Mouse (Mus musculus) brown adipose tissue, adult 24 weeks (tissue): Measurements from ENCODE around the gene Thegl. TPM values are rescaled to one million over a fixed set of nuclear protein-coding genes. Genes with fewer than 3 reads are reported as not detected.
A peak's percentile ranks its signal among the peaks of the same experiment; 100 is the strongest.
"Not testable (repeated sequence)": the region's sequence is repeated elsewhere in the genome, so short reads cannot be mapped to it uniquely, and the experiment has no call there.

ENCODE experiments used
- H3K27ac ChIP-seq: fragments of 200-500 bp; replicated peaks from 2 replicates; pipeline ENCODE4 v1.5.1; 2012; ENCODE audit warnings: low read depth, mild to moderate bottlenecking, low read length
- H3K4me1 ChIP-seq: fragments of 200-500 bp; 2 replicates; pipeline ENCODE4 v1.6.1; 2012; ENCODE audit warnings: low read length, mixed read lengths; ENCODE audit not compliant: control insufficient read depth, insufficient read depth, insufficient read length
- H3K4me3 ChIP-seq: fragments of 200-500 bp; 2 replicates; pipeline ENCODE4 v1.5.1; 2012; ENCODE audit warnings: low read depth, mild to moderate bottlenecking, low read length, moderate library complexity; ENCODE audit not compliant: insufficient read depth
- polyA plus RNA-seq: library from polyadenylated mRNA; stranded (reverse); fragments of >200 nt; gene quantifications from 2 replicates; pipeline ENCODE4 v1.2.4, GENCODE M21; 2012; ENCODE audit not compliant: missing spikeins, insufficient read depth, insufficient read length

Gene Thegl
- polyA plus RNA-seq, 1 experiment, result not detected

DNA sequence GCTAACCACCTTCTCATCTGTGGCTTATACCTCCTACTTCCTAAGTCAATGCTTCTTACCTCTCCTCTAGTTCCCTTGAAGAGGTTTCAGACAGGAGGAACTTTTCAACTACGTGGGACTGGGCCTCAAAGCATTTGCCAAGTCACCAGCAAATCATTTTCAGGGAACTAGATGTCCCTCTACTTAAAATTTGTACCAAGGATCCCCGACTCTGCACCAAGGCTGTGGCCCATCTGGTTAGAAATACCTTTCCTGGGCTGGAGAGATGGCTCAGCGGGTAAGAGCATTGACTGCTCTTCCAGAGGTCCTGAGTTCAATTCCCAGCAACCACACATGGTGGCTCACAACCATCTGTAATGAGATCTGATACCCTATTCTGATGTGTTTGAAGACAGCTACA lies 80.4 kb downstream of the Thegl start:
- H3K4me1 ChIP-seq, result peaks cover 13% of the 10 kb centered on the region
- not testable (repeated sequence) for H3K27ac ChIP-seq, H3K4me3 ChIP-seq

DNA sequence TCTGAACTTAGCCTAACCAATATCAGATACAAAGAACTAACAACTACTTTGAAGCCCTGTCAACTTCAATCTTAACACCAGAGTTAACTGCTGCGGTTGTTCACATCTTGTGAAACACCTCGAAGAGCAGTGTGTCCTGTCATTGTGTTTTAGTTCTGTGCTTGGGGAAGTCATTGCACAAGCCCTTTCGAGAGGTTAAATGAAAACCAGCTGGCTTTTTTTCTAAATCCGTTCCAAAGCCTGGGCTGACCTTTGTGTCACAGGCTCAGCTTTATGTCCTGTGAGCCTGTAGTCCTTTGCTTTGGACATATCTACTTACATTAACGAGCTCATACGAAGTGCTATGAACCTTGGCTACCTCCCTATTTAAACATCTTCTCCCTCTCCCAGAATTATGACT lies 81.9 kb downstream of the Thegl start:
- Histone ChIP-seq H3K4me1 (peaks cover 9% of the 10 kb centered on the region), H3K27ac (peak overlapping the region; percentile 29; the same call in 1 of the 2 replicates), H3K4me3 (no peak overlapping the region)

DNA sequence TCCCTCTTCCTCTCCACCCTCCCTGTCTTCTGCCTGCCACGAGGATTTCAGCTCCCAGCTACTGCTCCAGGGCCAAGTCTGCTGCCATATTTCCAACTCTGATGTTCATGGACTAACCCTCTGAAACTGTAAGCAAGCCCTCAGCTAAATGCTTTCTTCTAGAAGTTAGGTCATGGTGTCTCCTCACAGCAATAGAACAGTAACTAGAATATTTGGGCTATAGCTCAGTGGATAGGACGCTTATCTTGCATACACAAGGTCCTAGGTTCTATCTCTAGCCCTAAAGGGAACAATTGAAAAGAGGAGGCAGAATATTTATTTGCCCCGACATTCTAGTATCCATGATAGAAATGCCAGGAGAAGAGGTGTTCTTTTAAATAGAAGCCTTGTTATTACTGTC lies 83.1 kb downstream of the Thegl start:
- peak overlapping the region; percentile 25 for H3K27ac ChIP-seq
- no peak overlapping the region for H3K4me3 ChIP-seq
- H3K4me1 ChIP-seq, result peaks cover 9% of the 10 kb centered on the region

DNA sequence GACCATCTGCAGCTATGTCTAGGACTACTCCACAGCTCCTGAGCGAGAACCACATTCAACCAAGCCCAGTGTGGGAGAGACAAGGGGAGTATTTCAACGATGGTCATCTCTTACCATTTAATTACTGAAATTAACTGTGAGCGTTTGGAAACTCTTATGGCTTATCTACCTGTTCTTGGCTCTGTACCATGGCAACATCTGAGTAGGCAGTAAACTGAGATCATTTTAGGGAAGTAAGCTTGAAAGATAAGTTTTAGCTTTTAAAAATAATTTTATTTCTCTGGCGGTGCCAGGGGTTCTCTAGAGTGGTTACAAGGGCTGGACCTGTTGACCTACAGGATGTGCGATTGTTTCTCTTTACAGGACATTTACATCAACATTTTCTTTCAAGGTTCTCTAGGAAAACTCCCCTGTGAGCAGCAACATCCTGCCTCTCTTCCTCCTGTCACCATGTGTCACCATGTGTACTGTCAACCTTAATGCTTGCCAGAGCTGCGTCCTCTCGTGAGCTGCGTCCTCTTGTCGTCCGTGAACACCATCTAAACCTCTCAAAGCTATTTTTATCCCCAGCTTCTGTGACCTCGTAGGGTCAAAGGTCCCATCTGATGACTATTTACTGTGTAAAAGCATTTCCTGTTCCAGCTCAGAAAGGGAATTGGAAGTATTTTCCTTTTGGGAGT lies 83.6 kb downstream of the Thegl start:
- no peak overlapping the region for H3K4me3 ChIP-seq
- H3K27ac ChIP-seq, result peak overlapping the region; percentile 25
- peaks cover 9% of the 10 kb centered on the region for H3K4me1 ChIP-seq

DNA sequence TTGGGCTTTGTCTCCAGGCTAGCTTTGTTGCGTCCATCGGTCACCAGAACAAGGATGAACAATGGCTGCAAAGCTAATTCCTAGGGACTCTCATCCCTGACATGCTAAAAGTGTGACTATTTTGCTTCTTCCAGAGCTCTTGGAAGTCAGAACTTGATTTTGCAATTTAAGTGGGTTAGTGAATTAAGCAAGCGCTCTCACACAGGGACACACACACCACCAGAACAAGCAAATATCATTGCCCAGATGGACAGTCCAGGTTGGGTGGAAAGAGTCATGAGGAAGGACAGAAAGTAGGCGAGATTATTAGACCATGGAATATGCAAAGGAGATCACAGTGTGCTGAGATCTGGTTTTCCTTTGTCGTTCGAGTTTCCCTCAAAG lies 84.2 kb downstream of the Thegl start:
- Histone ChIP-seq H3K4me1 (peaks cover 9% of the 10 kb centered on the region), H3K4me3 (no peak overlapping the region), H3K27ac (peak overlapping the region; percentile 24; the same call in 1 of the 2 replicates)

DNA sequence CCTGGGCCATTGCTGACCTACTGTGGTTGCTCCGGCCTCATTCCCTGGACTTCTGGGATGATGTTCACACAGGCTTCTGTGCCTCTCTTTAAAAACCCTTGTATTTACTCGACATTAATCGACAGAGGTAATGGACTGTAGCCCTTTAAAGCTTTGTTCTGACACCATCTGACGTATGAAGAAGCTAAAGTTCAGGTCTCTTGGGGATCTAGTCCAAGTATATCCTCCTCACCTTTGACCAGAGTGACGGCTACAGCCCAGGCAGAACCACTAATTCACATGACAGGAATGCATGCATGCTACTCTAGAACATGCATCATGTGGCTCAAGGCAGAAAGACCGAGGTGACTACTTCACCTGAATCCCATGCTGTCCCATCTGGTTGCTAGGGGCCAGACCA lies 84.9 kb downstream of the Thegl start:
- Histone ChIP-seq H3K27ac (peak overlapping the region; percentile 24), H3K4me3 (no peak overlapping the region), H3K4me1 (peaks cover 9% of the 10 kb centered on the region)

DNA sequence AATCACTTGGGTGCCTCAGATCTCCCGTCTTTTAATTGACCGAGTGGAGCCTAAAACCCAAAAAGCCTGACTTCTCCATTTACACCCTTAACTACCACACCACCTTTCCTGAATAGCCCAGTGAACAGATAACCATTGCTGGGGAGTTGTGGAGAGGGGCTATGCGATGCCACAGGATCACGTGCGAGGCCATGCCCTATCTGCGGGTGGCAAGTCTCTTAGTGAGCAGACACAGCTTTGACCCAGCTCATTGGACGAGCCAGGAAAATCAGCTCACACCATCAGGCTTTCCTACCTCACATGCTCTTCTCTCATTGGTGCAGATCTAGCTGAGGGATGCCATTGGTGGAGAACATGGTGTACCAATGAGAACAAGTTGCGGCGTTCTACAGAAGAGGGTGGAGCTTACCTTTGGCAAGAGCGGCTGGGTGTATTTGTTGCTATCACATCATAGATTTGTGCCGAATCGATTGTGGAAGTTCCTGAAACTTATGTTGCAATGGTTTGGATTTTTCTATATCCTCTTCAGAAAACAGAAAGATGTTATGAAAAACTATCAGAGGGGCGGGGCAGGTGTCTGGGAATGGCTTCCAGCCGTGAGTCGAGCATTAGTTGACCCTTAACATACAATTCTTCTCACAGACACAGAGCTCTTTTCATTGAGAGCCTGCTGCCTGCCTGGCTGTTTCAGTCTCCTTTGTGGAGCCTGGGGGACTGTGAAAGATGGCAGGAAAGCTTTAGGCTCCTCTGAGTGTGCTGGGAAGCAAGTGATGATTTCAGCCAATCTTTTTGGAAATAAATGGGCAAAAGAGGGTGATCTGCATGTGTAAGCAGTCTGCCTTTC lies 86.9 kb downstream of the Thegl start:
- no peak overlapping the region for H3K27ac ChIP-seq
- no peak overlapping the region for H3K4me3 ChIP-seq

DNA sequence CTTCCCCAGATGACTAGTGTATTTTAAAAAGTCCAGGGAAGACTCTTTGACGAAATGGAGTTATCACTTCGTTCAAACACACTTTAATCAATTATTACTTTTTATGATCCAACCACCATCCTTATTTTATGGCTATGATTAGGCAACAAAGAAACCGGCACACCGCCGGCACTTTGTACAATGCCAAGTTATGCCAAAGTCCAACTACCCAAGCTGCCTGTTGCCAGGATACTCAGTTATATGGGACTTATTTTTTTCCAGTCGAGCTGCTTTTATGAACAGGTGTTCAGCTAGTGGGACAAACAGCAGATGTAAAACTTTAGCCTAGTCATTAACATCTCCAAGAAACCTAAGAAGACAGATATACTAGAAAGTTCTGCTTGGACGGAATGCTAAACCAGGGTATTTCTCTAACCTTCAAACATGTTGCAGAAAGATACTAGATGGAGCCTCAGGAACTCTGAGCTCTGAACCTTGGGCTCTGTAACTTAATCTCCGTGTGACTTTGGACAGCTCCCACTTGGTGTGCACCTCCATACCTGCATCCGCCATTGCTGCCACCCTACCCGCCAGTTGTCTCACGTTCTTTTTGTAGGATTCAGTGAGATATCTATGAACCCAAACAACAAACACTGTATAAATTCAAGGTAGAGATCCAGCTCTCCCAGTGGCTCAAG lies 91.5 kb downstream of the Thegl start:
- no peaks in the 10 kb centered on the region for H3K4me1 ChIP-seq
- H3K4me3 ChIP-seq, result no peak overlapping the region
- H3K27ac ChIP-seq, result no peak overlapping the region

More for the DNA sequence above, 86.9 kb downstream of the Thegl start:
- H3K4me1 ChIP-seq, result peaks cover 6% of the 10 kb centered on the region

DNA sequence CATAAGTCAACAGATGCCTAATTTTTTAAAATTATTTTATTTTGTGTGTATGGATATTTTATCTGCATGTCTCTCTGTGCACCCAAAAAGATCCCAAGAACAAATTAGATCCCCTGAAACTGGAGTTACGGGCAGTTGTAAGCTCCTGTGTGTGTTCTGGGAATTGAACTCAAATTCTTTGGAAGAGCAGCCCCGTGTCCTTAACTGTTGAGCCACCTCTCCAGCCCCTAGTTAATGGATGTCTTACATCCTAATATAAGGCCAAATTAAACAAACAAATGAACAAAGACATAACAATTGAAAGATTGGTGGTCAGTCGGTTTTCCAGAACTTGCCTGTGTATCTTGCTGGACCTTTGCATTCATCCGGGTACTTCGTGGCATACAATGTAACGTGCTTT lies 93.0 kb downstream of the Thegl start:
- no peaks in the 10 kb centered on the region for H3K4me1 ChIP-seq
- no peak overlapping the region for H3K27ac ChIP-seq
- H3K4me3 ChIP-seq, result no peak overlapping the region

DNA sequence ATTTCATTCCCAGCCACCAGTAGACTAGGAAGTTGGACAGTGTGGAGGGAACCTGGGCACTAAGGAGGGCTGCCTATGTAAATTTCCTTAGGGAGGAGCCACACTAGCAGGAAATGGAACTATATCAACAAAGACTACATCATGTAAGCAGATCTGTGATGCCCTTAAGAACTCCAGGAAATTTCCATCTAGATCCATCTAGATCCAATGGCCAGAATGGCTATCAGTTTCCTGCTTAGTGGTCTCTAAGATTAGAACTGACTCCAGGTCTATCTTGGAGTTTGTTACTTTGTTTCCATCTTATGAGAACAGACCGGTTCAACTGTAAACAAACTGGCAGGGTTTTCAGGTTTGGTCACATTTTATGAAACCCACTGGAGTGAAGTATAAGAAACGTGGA lies 94.0 kb downstream of the Thegl start:
- Histone ChIP-seq H3K4me3 (no peak overlapping the region), H3K27ac (no peak overlapping the region), H3K4me1 (no peaks in the 10 kb centered on the region)

Other genes starting within 250 kb of the Thegl start
- gene Aasdh, start 110.5 kb upstream of the Thegl start, polyA plus RNA-seq, result 4.4 and 5.7 TPM in 2 replicates
- gene Paics, start 64.7 kb upstream of the Thegl start, polyA plus RNA-seq, result 121 and 134 TPM in 2 replicates
- gene Ppat, start 64.4 kb upstream of the Thegl start, polyA plus RNA-seq, result 5.3 TPM in 2 replicates
- 34.9 and 55.9 TPM in 2 replicates for gene Srp72, start 41.3 kb upstream of the Thegl start, polyA plus RNA-seq
- gene Arl9, start 12.0 kb upstream of the Thegl start, polyA plus RNA-seq, result not detected in 2 replicates
- gene Hopx, start 99.1 kb downstream of the Thegl start, polyA plus RNA-seq, result 5.0 and 10.8 TPM in 2 replicates
- not detected in 2 replicates for gene Spink2, start 195.4 kb downstream of the Thegl start, polyA plus RNA-seq
- 7.0 TPM in 2 replicates for gene Rest, start 249.5 kb downstream of the Thegl start, polyA plus RNA-seq